Mouse (Mus musculus) G1E (cell line): ENCODE measurements around the gene Palm. TPM values are rescaled to one million over a fixed set of nuclear protein-coding genes. Genes with fewer than 3 reads are reported as not detected.
A peak's percentile ranks its signal among the peaks of the same experiment; 100 is the strongest.

Experiments used
- ATAC-seq: 2 replicates; pipeline ENCODE4 v1.8.0; 2016; ENCODE audit warnings: mild to moderate bottlenecking; ENCODE audit not compliant: insufficient number of reproducible peaks, poor library complexity, low FRiP score, severe bottlenecking; ENCODE audit errors: extremely low read depth
- DNase-seq: peaks from one replicate; pipeline ENCODE4 v3.0.0; 2012; ENCODE audit warnings: low spot score
- H3K27me3 ChIP-seq: 2 replicates; pipeline ENCODE4 v1.6.1; 2012; ENCODE audit warnings: mild to moderate bottlenecking, low read length, inconsistent platforms; ENCODE audit not compliant: insufficient read depth
- H3K36me3 ChIP-seq: replicated peaks from 2 replicates; pipeline ENCODE3; 2012; ENCODE audit warnings: mild to moderate bottlenecking, inconsistent platforms
- H3K4me1 ChIP-seq: 2 replicates; pipeline ENCODE4 v1.6.1; 2012; ENCODE audit warnings: low read depth, low read length, inconsistent platforms, mixed read lengths; ENCODE audit not compliant: insufficient read depth
- H3K4me3 ChIP-seq: 2 replicates; pipeline ENCODE4 v1.5.1; 2012; ENCODE audit warnings: low read depth, mild to moderate bottlenecking, inconsistent platforms, low read length, moderate library complexity, mixed read lengths
- H3K9me3 ChIP-seq: replicated peaks from 2 replicates; pipeline ENCODE4 v1.6.1; 2012; ENCODE audit warnings: inconsistent platforms
- CTCF ChIP-seq: IDR thresholded peaks from 2 replicates; pipeline ENCODE4 v1.5.1; 2012; ENCODE audit warnings: low read depth, low read length, inconsistent platforms, mixed read lengths
- GATA1 ChIP-seq: IDR thresholded peaks from 2 replicates; pipeline ENCODE4 v1.6.1; 2012; ENCODE audit warnings: borderline replicate concordance, low read length, inconsistent platforms, mixed read lengths
- GATA2 ChIP-seq: IDR thresholded peaks from 2 replicates; pipeline ENCODE4 v1.6.1; 2012; ENCODE audit warnings: low read depth, low read length, inconsistent platforms, borderline replicate concordance
- POLR2AphosphoS5 ChIP-seq: IDR thresholded peaks from 2 replicates; pipeline ENCODE4 v1.6.1; 2012; ENCODE audit warnings: low read depth, low read length, inconsistent platforms; ENCODE audit not compliant: insufficient replicate concordance
- TAL1 ChIP-seq: conservative IDR thresholded peaks from 2 replicates; pipeline ENCODE4 v1.6.1; 2012; ENCODE audit warnings: low read depth, low read length, inconsistent platforms, mixed read lengths
- polyA plus RNA-seq: library from polyadenylated mRNA; stranded (reverse); fragments of >175 nt; gene quantifications from 2 replicates; pipeline ENCODE4 v1.2.3, GENCODE M21; 2012
- total RNA-seq, 2 experiments: library from RNA; stranded (forward) in 1 of 2; stranded (reverse) in 1 of 2; fragments of 200-1000 nt in 1 of 2; fragments of >200 nt in 1 of 2; fragmentation: Nextera tagmentation in 1 of 2; gene quantifications; 2 replicates each; pipeline ENCODE4 v1.2.3; 2014 to 2017

The Palm gene
- total and polyA plus RNA-seq, 3 experiments = 0.11 to 0.42 TPM; not detected in 1

DNA sequence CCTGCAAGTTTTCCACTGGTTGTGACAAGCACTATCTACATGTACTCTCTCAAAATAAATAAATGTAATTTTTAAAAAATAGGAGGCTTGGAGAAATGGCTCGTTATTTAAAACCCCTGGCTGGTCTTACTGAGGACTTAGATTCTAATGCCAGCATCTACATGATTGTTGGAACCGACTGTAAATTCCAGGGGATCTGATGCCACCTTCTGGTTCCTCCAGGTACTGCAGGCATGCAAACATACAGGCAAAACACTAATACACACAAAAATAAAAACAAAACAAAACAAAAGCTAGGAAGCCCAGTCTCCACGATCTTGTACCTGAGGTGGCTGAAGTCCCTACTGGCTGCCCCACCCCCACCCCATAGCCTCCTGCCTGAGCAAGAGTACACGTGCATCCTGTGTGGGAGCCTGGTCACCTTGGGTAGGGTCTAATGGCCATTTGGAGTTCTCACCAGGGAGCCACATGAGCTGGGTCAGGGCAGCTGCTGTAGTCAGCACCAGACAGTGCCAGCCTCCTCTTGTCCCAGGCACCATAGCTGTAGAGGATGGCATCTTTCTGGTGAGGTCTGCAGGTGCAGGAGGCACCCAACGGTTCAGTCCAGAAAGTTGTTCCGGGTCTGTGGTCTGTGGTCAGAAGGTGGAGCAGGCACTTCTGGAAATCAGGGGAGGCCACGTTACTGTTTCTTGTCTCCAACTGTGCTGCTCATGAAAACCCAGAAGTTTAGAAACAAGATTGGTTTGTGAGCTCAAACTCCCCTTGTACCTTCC is 4.8 kb upstream of the Palm start:
- no peaks in the 10 kb centered on the region for H3K36me3 ChIP-seq
- H3K4me1 ChIP-seq = peaks cover 14% of the 10 kb centered on the region
- no peaks in the 10 kb centered on the region for H3K9me3 ChIP-seq
- no peak overlapping the region for H3K4me3 ChIP-seq
- peaks cover 34% of the 10 kb centered on the region for H3K27me3 ChIP-seq
- ATAC-seq (no peak), DNase-seq (no peak)
- TF ChIP-seq POLR2AphosphoS5 (no peak), TAL1 (no peak), CTCF (peak; percentile 68)

DNA sequence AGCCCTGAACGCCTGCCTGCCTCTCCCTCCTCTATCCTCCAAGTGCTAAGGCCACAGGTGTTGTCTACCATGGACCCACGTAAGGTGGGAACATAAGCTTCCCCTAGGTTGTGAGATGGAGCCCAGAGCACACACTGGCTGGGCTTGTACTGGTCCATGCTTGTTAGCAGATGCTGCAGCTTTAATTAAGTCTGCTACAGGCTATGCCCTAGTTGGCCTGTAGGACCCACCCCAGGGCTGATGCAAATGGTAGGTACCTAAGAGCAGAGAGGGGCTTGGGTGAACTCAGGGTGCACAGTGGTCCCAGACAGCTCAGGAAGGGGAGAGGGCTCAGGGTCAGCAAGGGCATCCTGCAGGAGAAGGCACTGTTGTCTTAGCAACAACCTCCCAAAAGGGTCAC is 3.8 kb upstream of the Palm start:
- Histone ChIP-seq H3K36me3 (no peaks in the 10 kb centered on the region), H3K27me3 (peaks cover 38% of the 10 kb centered on the region), H3K4me1 (peaks cover 22% of the 10 kb centered on the region), H3K4me3 (no peak overlapping the region), H3K9me3 (no peaks in the 10 kb centered on the region)
- no peak for TF ChIP-seq CTCF
- TF ChIP-seq TAL1 = no peak
- TF ChIP-seq GATA2 = no peak
- TF ChIP-seq GATA1 = no peak
- no peak for DNase-seq
- no peak for ATAC-seq

DNA sequence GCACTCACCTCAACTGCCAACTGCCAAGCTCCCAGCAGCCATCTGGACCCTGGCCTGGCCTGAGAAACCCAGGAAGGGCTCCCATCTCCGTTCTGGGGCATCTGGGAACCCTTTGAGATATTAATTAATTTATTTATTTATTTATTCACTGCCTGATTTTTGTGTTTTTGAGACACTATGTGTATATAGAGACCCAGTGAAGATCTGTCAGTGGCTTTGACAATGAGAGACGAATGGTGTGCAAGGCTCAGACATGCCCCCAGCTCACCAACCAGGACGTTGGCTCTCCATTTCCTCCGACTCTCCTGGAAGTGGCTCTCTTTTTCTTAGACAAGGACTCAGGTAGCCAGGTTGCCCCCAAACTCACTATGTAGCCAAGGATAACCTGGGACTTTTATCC is 2.5 kb upstream of the Palm start, which contains the start of gene Prss57:
TSS of gene Prss57 (minus strand) at position 101 of the 400 bp plus-strand sequence.
- no peak for ATAC-seq

GRCm38 (mm10) chr10:79792339-79793040 is 882 bp upstream of the Palm start:
- DNase-seq (no peak), ATAC-seq (no peak)
- 0 out of 2 replicates have a peak, but pooled peaks cover 2% of the 10 kb centered on the region for H3K9me3 ChIP-seq
- H3K4me3 ChIP-seq = no peak overlapping the region
- peaks cover 30% of the 10 kb centered on the region for H3K4me1 ChIP-seq
- peaks cover 43% of the 10 kb centered on the region for H3K27me3 ChIP-seq
- no peaks in the 10 kb centered on the region for H3K36me3 ChIP-seq
- TF ChIP-seq CTCF (no peak), POLR2AphosphoS5 (no peak), GATA2 (no peak), GATA1 (no peak), TAL1 (no peak)

More for the DNA sequence above, 2.5 kb upstream of the Palm start, which contains the start of gene Prss57:
- no peak within 1 kb of the TSS for H3K4me3 ChIP-seq
- no peak for DNase-seq
- H3K36me3 ChIP-seq = no peaks in the 10 kb centered on the region
- H3K4me1 ChIP-seq = peaks cover 25% of the 10 kb centered on the region
- H3K27me3 ChIP-seq = peaks cover 40% of the 10 kb centered on the region
- TF ChIP-seq CTCF = no peak
- 0 out of 2 replicates have a peak, but pooled peaks cover 2% of the 10 kb centered on the region for H3K9me3 ChIP-seq

GRCm38 (mm10) chr10:79793738-79794490 is 542 bp downstream of the Palm start:
- peak overlapping the region; percentile 70 for H3K4me3 ChIP-seq
- ATAC-seq = no peak
- H3K4me1 ChIP-seq = peaks cover 34% of the 10 kb centered on the region
- peaks cover 45% of the 10 kb centered on the region for H3K27me3 ChIP-seq
- H3K36me3 ChIP-seq = no peaks in the 10 kb centered on the region
- 0 out of 2 replicates have a peak, but pooled peaks cover 2% of the 10 kb centered on the region for H3K9me3 ChIP-seq
- TF ChIP-seq CTCF = no peak
- no peak for TF ChIP-seq GATA2
- TF ChIP-seq GATA1 = no peak
- TF ChIP-seq POLR2AphosphoS5 = no peak
- TF ChIP-seq TAL1 = no peak
- DNase-seq = no peak

DNA sequence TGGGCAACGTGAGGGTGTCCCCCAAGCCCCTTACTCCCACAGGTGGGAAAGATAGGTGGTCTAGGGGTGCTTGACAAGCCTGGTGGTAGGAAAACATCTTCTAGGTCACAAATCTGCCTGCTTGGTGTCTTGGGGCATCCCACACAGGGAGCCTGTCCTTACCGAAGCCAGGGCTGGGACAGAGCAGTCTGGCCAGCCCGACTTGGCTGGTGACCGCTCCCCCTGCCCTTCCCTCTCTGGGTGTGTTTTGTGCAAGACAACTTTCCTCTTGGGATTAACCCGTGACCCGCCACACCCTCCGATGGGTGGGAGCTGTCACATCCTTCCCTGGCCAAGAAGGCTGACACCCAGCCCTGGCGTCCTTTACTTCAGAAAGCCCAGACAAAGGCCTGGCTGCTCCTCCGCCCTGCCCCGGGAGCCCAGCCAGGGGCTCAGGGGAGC is 1.1 kb downstream of the Palm start:
- peaks cover 34% of the 10 kb centered on the region for H3K4me1 ChIP-seq
- TF ChIP-seq GATA1 (no peak), GATA2 (no peak), TAL1 (no peak), POLR2AphosphoS5 (no peak), CTCF (no peak)
- ATAC-seq (no peak), DNase-seq (no peak)
- 0 out of 2 replicates have a peak, but pooled peaks cover 2% of the 10 kb centered on the region for H3K9me3 ChIP-seq
- H3K4me3 ChIP-seq = no peak overlapping the region
- H3K36me3 ChIP-seq = no peaks in the 10 kb centered on the region
- H3K27me3 ChIP-seq = peaks cover 44% of the 10 kb centered on the region
